Mouse (Mus musculus) spleen, adult 2 months (tissue): Measurements from ENCODE around the gene Sema6d.

Experiments used
- CTCF ChIP-seq: fragments of 200-500 bp; IDR thresholded peaks from 2 replicates; pipeline ENCODE4 v1.5.1; 2011; ENCODE audit warnings: mild to moderate bottlenecking, inconsistent platforms; ENCODE audit not compliant: insufficient read depth, insufficient read length, insufficient replicate concordance; ENCODE audit errors: extremely low read depth
- POLR2A ChIP-seq: fragments of 200-500 bp; IDR thresholded peaks from 2 replicates; pipeline ENCODE4 v1.6.1; 2011; ENCODE audit warnings: low read depth, low read length, inconsistent platforms

DNA sequence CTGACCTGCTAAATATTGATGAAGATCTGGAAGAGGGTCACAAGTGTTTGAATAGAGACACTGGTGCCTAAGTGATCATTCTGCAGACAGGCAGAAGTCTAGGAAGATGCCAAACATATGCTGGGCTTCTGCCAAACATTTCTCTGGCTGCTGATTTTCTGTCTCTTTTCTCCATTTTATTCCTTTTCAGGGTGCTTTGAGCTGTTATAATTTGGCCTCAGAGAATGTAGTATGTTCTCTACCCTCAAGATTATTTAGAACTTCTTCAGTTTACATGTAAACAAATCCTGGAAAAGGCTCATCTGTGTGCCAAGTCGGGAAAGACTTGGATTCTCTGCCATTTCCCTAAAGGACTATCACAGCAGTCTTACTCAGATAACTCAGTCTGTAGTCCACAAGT, 406.0 kb downstream of the Sema6d start:
- no peak for TF ChIP-seq CTCF
- TF ChIP-seq POLR2A: no peak
